Mouse (Mus musculus) thymus, postnatal 10 days (tissue): Measurements from ENCODE around the gene Shisa8.
"Not testable (repeated sequence)": the region's sequence is repeated elsewhere in the genome, so short reads cannot be mapped to it uniquely, and the experiment has no call there.

Experiments used
- DNase-seq, 2 experiments: peaks; one replicate each; pipeline ENCODE4 v3.0.0; 2021; ENCODE audit warnings: low spot score in 2 of 2

The Shisa8 gene

DNA sequence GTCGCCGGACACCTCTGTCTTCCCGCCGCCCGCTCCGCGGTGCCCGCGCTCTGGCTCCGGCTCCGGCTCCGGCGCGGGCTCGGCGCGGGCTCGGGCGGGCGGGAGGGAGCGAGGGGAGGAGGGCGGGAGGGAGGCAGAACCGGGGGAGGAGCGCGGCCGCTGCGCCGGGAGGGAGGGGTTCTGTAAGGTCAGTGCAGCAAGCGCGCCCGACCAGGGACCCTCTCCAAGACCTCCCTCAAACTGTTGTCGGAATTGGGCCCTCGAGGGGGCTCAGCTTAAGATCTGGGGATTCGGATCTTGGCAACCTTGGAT, at the start of gene Shisa8:
Shisa8 (minus strand) TSS at position 64 of the 312 bp plus-strand sequence.
- DNase-seq, result no peak

DNA sequence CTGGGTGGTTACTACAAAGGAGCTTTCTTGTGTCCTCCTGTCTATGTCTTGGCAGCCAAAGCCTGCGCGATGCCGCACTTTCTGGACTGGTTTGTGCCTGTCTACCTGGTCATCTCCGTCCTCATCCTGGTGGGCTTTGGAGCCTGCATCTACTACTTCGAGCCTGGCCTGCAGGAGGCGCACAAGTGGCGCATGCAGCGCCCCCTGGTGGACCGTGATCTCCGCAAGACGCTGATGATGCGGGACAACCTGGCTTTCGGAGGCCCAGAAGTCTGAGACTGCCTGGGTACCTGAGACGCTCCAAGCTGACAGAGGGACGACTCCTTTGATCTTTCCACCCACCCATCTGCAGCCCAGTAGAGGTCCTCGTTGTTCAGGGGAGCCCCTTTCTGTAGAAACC, 46.9 kb upstream of the Shisa8 start:
- peak; percentile 46 to 87 for DNase-seq

DNA sequence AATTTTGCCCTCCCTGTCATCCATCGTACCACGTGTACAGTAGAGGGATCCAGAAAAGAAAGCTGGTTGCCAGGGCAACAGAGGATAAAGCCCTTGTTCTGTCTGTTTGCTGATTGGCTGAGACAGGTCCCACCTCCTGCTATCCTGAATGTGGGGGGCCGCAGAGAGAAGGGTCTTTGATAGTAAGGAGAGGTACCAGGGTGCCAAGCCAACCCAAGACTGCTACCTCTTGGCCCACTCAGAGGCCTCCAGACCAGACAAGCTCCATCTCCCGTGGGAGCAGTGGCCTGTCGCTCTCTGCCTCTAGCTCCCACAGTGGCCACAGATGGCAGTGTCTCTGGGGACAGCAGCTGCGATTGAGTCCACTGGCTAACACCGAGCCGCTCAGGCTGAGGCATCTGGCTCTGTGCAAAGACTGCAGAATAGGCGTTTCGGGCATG, 43.3 kb upstream of the Shisa8 start:
- no peak for DNase-seq

DNA sequence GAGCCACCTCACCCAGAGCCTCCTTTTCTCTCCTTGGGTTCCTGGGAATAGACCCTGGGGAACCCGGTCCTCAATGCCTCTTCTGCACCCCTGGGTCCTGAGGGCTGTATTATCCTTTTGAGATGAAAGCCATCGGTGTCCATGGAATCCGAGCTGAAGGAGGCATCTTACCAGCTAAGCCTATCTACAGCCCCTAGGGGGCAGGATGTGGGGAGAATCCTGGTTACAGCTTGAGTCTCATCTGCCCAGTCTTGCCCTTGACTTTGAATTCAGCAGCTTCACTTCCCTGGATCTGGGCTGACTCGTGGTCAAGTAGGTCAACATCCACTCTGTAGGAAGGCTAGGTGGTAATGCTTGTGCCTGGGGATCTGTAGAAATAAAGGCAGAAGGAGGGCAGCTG, 42.6 kb upstream of the Shisa8 start:
- DNase-seq, result no peak

DNA sequence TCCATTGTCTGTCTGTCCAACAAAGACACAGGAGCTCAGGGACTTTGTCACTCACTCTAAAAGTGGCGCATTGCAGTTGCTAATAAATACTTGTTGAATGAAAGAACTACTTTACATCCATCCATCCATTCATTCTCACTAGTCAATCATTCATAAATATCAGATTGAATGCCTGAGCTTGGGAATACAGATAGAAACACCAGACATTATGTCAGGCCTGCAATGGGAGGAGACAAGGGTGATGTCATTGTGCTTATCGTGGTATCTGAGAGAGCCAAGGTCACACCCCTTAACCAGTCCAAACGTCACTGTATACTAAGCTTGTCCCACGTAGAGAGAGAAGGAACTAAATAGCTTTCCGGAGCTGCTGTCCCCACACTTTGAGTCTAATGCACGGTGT, 39.5 kb upstream of the Shisa8 start, which contains the start of gene 1500009C09Rik:
1500009C09Rik (plus strand) TSS at position 301 of the 400 bp plus-strand sequence.
- DNase-seq, result no peak

DNA sequence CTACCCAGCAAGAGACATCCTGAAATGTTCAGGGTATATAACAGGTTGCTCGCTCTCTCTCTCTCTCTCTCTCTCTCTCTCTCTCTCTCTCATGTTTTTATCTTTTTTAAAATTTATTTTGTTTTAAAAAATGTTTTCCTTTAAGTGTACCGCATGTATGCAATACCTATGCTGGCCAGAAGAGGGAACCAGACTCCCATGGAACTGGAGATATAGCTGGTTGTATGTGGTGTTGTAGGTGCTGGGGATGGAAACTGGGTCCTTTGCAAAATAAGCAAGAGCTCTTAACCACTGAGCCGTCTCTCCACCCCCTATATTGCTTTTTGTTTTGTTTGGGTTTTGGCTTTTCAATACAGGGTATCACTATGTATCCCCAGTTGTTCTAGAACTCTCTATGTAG, 39.0 kb upstream of the Shisa8 start:
- no peak for DNase-seq

DNA sequence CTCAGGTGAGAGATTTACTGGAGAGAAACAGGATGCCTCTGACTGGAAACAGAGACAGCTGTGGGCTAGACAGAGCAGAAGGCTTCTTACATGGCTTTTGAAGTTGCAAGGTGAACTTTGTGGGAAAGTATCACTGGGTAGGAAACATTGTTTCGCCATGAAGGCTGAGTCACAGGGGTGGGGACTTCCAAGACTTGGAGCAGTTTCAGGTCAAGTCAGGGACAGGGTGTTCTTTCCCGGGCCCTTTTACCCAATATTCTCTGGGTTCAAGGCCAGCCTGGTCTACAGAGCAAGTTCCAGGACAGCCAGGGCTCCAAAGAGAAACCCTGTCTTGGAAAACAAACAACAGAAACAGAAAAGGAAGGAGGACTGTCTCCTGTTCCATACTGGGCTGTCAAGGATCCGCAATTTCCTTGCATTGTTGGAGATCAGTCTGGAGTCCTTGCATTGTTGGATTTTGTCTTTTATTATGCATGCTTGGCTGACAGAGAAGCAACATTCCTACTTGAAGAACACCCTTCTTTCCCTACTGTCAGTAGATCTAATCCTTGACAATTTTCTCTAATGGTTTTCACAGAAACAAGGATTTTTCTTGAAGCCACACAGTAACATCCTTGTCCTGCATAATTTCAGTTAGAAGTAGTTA, 34.6 kb upstream of the Shisa8 start:
- DNase-seq, result no peak

DNA sequence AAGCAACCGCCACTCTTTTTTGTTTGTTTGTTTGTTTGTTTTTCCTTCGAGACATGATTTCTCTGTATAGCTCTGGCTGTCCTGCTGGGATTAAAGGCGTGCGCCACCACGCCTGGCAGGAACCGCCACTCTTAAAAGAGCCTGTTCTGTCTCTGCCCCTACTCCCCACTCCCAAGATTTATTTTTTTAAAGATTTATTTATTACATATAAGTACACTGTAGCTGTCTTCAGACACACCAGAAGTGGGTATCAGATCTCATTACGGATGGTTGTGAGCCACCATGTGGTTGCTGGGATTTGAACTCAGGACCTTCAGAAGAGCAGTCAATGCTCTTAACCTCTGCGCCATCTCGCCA, 32.2 kb upstream of the Shisa8 start:
- DNase-seq, result not testable (repeated sequence)

DNA sequence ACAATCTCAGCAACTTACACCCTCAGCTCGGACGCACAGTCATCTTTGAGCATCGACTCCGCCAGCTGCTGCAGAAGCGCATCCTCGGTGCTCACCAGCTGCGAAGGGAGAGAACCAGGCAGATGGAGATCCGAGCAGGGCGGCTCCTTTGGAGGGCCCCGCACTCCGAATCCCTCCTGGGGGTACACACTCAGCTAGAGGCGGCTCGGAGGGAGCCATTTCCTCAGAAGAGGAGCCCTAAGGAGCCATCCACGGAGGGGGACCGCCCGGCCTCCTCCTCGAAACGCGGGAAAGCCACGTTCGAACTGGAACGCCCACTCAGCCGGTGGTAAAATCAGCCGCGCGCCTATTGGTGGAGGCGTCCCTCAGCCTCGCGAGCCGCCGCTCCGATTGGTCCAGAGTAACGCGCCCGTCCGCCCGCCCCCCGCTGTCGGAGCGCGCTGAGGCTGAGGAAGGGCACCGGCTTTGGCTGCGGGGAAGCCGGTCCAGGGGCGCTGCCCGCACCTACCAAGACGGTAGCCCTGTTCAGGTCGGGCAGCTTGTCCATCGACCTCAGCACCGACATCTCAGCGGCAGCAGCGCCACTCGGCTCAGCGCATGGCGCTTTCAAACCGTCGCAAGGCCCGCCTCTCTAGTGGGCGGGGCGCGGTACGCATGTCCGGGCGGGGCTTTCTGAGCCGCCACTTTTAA, 31.6 kb upstream of the Shisa8 start, which contains the start of gene Cenpm:
Cenpm (minus strand) TSS at position 634 of the 690 bp plus-strand sequence.
- DNase-seq, result peak; percentile 89 to 93

DNA sequence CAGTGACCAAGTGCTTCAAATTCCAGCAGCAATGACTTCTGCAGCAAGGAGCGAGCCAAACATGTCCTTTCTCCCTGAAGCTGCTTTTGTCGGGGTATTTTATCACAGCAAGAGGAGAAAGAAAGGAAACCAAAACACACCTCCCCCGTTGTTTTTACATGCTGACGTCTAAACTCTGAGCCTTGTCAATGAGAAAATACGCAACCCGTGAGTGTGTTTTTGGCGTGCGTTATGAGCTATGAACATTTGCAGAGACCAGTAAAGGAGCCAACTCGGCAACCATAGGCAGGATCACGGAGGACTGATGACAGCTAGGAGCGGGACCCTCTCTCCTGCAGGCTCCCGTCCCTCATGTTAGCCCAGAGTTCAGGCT, 31.1 kb upstream of the Shisa8 start:
- DNase-seq, result no peak

DNA sequence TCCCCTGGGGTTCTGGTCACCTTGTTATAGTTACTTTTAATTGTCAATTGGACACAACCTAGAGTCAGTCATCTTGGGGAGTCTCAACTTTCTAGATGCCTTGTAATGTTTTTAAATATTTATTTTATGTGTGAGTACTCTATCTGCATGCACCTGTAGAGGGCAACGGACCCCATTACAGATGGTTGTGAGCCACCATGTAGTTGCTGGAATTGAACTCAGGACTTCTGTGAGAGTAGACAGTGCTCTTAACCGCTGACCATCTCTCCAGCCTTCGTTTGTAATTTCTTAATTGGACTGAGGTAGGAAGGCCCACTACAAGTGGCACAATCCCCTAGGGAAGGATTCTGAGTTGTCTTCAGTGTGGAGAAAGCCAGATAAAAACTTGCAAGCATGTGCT, 30.7 kb upstream of the Shisa8 start:
- DNase-seq, result no peak

DNA sequence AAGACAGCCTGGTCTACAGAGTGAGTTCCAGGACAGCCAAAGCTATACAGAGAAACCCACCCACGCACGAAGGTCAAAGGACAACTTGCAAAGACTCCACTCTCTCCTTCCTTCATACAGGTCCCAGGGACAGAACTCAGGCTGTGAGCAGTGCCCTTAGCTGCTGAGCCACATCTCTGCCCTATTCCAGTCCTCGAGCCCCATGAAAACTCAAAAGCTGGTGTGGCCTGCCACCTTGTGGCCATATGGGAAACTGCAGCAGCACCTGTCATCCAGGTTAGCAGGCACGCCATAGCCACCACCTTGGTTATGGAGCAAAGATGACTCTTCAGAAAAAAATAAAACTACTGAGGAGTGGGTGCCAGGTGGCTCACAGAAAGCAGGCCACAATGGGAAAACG, 23.9 kb upstream of the Shisa8 start:
- peak; percentile 69 to 85 for DNase-seq

DNA sequence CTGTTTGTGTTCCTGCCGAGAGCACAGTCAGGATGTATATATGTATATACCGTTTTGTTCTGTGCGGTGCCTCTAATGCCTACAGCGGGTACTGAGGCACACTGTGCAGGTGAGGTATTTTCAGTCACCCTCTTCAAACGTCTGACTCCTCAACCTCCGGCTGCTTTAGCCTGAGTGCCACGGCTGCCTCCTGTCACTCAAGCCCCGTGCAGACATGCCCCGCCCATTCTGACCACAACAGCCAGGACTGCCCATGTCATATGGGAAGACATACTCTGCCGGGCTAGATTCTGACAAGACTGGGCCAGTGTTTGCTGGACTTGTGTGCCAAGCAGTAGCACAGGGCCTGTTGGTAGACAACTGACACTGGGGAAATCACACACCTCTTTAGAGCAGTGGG, 23.0 kb upstream of the Shisa8 start:
- DNase-seq, result no peak

DNA sequence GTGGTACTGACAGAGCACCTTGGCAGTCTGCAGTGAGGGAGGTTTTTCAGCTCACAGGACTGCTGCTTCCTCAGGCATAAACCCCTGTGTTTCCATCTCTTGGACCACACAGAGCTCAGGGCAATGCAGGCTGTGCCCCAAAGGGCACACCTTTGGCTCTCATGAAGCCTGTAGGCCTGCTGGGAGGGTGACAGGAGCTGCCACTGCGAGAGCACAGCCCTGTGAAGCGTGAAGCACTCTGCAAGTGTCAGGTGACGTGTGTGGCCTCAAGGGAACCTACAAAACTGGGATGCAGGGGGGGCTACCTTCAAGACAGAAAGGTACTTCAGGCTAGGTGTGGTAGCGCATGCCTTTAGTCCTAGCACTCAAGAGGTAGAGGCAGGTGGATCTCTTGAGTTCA, 20.0 kb upstream of the Shisa8 start:
- DNase-seq, result no peak

DNA sequence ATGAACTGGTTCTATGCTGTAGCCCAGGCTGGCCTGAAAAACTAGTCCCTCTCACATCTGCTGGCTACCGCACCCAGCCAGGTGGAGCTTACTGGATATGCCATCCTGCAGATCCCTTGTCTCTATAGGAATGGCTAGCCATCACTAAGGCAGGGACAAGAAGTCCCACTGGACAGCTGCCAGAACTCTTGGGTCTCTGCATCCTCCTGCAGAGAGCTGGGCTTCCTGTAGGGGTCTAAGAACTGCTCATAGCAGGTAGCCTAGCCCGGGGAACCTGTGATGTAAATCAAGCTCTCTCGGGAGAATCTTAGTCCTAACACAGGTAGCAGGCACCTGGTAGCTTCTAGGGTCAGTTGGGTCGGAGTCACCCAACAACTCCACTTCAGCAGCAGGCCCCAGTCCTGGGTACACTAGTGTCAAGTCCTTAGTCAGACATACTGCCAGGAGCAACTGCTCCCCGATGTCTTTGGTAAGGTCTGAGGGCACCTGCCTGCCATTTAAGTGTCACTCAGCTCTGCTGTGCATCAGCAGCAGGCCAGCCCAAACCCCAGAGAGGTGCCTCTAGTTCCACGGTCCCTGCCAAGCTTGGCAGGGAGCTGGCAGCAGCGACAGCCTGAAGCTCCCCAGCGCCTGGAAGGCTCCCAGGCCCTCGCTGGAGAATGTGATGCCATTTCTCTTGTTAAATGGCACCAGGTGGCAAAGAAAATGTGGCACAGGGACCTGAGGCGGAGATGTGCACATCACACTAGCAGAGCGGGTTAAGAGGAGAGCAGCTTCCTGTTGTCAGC, 19.2 kb upstream of the Shisa8 start:
- no peak for DNase-seq

DNA sequence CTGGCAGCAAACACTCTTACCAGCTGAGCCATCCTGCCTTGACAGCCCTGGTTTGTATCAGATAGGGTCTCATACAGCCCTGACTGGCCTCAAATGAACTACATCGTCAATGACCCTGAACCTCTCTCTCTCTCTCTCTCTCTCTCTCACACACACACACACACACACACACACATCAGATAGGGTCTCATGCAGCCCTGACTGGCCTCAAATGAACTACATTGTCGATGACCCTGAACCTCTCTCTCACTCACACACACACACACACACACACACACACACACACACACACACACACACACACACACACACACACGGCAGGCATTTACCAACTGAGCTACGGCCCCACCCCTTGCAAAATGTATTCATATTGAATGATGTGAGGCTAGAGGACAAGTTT, 18.5 kb upstream of the Shisa8 start:
- no peak for DNase-seq

DNA sequence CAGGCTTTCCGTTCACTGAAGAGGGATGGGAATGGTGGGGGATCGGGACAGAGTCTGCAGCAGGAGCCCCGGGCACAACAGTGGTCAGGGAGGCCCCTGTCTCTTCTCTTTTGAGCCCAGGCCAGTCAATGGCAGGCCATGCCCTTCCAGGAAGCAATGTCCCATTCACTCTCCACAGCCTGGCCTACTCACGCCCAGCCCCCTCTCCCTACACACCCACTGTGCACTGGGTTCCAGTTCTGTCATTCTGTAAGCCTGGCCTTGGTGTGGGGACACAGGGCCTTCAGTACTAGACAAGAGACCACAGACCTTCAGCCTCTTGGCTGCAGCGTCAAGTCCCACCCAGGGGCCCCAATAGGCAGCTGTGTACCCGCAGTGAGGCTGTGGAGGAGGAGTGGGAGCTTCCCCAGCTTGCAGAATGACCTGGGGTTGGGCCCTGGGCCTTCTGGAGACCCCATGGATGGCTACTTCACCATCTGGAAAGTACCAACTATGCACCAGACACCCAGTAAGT, 17.5 kb upstream of the Shisa8 start:
- no peak for DNase-seq

DNA sequence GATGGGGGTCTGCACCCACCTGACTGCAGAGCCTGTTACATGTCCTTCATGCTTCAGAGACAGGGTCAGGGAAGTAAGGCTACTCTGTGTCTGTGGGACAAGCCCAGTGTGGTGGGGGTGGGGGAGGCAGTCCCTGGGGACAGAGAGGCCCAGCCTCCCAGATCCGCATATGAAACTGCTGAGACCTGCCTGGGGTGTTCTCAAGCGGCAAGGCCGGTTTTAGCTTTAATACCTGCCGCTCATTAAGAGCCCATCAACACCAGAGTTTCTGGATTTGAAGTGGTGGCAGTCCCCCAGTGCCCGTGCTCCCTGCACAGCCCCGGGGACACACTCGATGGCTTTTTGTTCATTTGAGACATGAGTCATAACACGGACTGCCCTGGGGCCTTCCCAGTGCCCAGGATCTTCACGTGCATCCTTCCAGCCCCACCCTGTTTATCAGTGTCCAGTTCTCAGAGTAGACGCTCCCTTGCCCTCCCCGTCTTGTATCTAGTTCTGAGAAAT, 17.0 kb upstream of the Shisa8 start:
- no peak for DNase-seq

DNA sequence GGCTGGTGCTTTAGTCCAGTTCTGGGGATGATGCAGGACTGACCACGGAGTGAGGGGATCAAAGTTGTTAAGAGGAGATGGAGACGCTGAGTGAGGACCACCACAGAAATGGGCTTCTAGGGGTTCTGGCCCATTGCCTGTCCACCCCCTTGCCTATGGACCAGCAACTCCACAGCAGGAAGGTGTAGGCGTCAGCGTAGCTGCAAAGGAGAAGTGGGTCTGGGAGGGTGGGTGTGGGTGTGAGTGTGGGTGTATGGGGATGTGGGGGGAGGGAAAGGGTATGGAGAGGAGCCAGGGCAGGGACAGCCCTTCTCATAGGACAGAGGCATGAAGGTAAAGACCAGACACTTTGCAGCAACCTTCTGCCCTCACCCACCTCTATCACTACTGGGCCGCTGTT, 13.2 kb upstream of the Shisa8 start:
- no peak for DNase-seq

DNA sequence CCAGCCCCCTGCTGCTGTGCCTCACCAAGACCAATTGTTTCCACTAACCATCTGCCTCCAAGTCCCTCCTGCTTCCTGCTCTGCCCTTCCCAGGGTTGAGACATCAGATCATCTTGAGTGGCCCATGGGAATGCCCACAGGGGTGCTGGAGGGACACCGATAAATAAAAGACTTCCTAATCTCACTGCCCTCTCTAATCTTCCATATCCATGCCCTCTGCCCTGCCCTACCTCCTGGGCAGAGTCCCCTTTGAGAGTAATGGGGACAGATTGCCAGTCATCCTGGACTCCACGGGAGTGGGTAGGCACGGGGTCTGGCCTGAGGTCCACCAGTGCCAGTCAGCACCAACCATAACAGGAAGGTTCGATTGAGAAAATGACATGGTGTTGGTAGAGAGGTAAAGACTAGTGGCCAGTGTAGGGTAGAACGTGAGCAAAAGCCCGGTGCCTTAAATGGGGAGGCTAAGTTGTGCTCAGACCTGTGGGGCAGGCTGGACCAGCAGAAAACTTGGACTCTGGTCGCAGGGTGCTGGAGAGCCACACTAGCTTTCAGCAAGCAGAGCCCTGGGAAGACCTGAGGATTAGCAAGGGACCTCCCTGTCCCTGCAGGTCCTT, 12.1 kb upstream of the Shisa8 start:
- DNase-seq, result no peak

DNA sequence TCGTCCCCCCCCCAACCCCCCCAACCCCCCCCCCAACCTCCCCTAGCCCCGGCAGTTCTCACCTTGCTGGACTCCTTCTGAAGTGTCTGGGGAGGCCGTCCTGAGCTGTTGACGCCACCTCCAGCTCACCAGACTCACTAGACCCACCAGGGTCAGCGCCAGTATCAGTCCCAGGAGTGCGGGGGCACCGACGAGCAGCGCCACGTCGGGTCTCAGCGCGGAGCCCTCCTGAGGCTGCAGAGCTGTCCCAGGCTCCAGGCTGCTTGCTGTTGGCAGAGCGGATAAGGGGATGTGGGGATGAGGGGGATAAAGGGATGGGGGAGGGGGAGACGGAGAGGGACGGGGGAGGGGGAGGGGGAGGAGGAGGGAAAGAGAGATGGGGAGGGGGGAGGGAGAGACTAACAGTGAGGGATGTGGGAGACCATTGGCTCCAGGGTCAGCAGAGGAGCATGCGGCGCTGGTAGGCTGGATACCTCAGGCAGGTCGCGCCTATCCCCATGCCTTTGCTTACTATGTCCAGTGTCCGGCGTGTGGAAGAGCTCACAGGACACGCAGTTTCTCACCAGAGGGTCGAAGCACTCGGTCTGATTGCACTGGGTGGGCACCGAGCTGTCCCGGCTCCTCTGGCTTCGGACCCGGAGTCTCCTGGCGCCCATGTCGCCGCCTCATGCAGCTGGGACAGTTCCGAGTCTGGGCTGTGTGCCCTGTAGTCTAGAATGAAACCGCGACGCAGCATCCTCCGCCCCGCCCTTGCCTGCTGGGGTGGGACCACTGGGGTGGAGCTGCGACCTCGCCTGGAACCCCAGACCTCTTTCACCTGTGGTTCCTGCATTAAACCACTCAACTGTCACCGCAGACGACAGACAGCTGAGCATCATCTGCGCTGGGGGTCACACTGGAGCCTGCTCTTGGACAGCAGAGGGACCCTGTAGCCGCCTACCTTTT, 11.3 kb upstream of the Shisa8 start, which contains the start of gene Tnfrsf13c:
Tnfrsf13c (minus strand) TSS at position 713 of the 945 bp plus-strand sequence.
- peak; percentile 17 to 39 for DNase-seq
